Mouse (Mus musculus) MEL (cell line): ENCODE data around the gene Slc25a44. TPM values are rescaled to one million over a fixed set of nuclear protein-coding genes. Genes with fewer than 3 reads are reported as not detected.

Source experiments
- DNase-seq: peaks from one replicate; pipeline ENCODE4 v3.0.0; 2011; ENCODE audit warnings: low read depth, low spot score
- H3K27ac ChIP-seq: 2 replicates; pipeline ENCODE4 v1.5.1; 2012; ENCODE audit warnings: low read depth, mild to moderate bottlenecking, control low read depth, low read length, moderate library complexity; ENCODE audit not compliant: control insufficient read depth
- H3K27me3 ChIP-seq, 2 experiments: fragments of 150-350 bp in 1 of 2; sonication (generic) in 1 of 2; 2 replicates each; pipeline ENCODE4 v1.6.1; 2012; ENCODE audit warnings: low read length in 2 of 2, mild to moderate bottlenecking in 2 of 2, improper control_type of control experiment in 1 of 2, moderate library complexity in 1 of 2; ENCODE audit not compliant: insufficient read depth in 2 of 2, control insufficient read depth in 1 of 2
- H3K36me3 ChIP-seq, 2 experiments: 2 replicates each; pipeline ENCODE4 v1.6.1; 2012 to 2014; ENCODE audit warnings: low read length in 2 of 2, improper control_type of control experiment in 1 of 2, inconsistent platforms in 1 of 2, mild to moderate bottlenecking in 1 of 2; ENCODE audit not compliant: insufficient read depth in 2 of 2, control insufficient read depth in 1 of 2
- H3K4me1 ChIP-seq, 2 experiments: fragments of 150-350 bp in 1 of 2; sonication (generic) in 1 of 2; 2 replicates each; pipeline ENCODE4 v1.6.1; 2012; ENCODE audit warnings: low read length in 2 of 2, improper control_type of control experiment in 1 of 2, mild to moderate bottlenecking in 1 of 2; ENCODE audit not compliant: insufficient read depth in 2 of 2, control insufficient read depth in 1 of 2
- H3K4me3 ChIP-seq, 2 experiments: fragments of 150-350 bp in 1 of 2; sonication (generic) in 1 of 2; 2 replicates each; pipeline ENCODE4 v1.5.1; 2012; ENCODE audit warnings: low read depth in 2 of 2, low read length in 2 of 2, mild to moderate bottlenecking in 2 of 2, moderate library complexity in 2 of 2, control low read depth in 1 of 2, improper control_type of control experiment in 1 of 2; ENCODE audit not compliant: control insufficient read depth in 1 of 2, insufficient read depth in 1 of 2
- H3K79me2 ChIP-seq: 2 replicates; pipeline ENCODE4 v1.6.1; 2012; ENCODE audit warnings: mild to moderate bottlenecking, low read length, moderate library complexity; ENCODE audit not compliant: control insufficient read depth, poor library complexity, insufficient read depth
- H3K9ac ChIP-seq: 2 replicates; pipeline ENCODE4 v1.6.1; 2012; ENCODE audit warnings: low read depth, mild to moderate bottlenecking, control low read depth, low read length, moderate library complexity; ENCODE audit not compliant: control insufficient read depth, poor library complexity, severe bottlenecking
- H3K9me3 ChIP-seq: fragments of 150-350 bp; sonication (generic); replicated peaks from 2 replicates; pipeline ENCODE4 v1.6.1; 2012; ENCODE audit warnings: mild to moderate bottlenecking, low read length, improper control_type of control experiment, moderate library complexity; ENCODE audit not compliant: insufficient read depth
- BHLHE40 ChIP-seq: IDR thresholded peaks from 2 replicates; pipeline ENCODE4 v1.6.1; 2012; ENCODE audit warnings: low read depth, mild to moderate bottlenecking, inconsistent platforms, low read length, improper control_type of control experiment, borderline replicate concordance
- CHD1 ChIP-seq: IDR thresholded peaks from 2 replicates; pipeline ENCODE4 v1.6.1; 2012; ENCODE audit warnings: low read depth, mild to moderate bottlenecking, inconsistent platforms, low read length, improper control_type of control experiment
- CHD2 ChIP-seq: IDR thresholded peaks from 2 replicates; pipeline ENCODE4 v1.6.1; 2011; ENCODE audit warnings: low read length, improper control_type of control experiment
- CTCF ChIP-seq, 3 experiments: IDR thresholded peaks in 2 of 3; conservative IDR thresholded peaks in 1 of 3; 2 replicates each; pipeline ENCODE4 v1.5.1; 2011 to 2012; ENCODE audit warnings: low read length in 3 of 3, low read depth in 2 of 3, mild to moderate bottlenecking in 2 of 3, improper control_type of control experiment in 1 of 3, inconsistent platforms in 1 of 3, mixed read lengths in 1 of 3, moderate library complexity in 1 of 3; ENCODE audit not compliant: control insufficient read depth in 1 of 3, insufficient read depth in 1 of 3, poor library complexity in 1 of 3, severe bottlenecking in 1 of 3
- GATA1 ChIP-seq: IDR thresholded peaks from 2 replicates; pipeline ENCODE4 v1.6.1; 2011; ENCODE audit warnings: low read depth, low read length, improper control_type of control experiment
- HCFC1 ChIP-seq: IDR thresholded peaks from 2 replicates; pipeline ENCODE4 v1.6.1; 2012; ENCODE audit warnings: low read depth, mild to moderate bottlenecking, inconsistent platforms, low read length, improper control_type of control experiment, moderate library complexity
- KAT2A ChIP-seq: conservative IDR thresholded peaks from 2 replicates; pipeline ENCODE4 v1.6.1; 2012; ENCODE audit warnings: low read depth, low read length, improper control_type of control experiment, inconsistent platforms
- MAX ChIP-seq: IDR thresholded peaks from 2 replicates; pipeline ENCODE4 v1.6.1; 2011; ENCODE audit warnings: low read length, improper control_type of control experiment
- MXI1 ChIP-seq: IDR thresholded peaks from 2 replicates; pipeline ENCODE4 v1.6.1; 2011; ENCODE audit warnings: mild to moderate bottlenecking, low read depth, low read length, improper control_type of control experiment
- MYC ChIP-seq: IDR thresholded peaks from 2 replicates; pipeline ENCODE4 v1.6.1; 2011; ENCODE audit warnings: low read depth, mild to moderate bottlenecking, low read length, improper control_type of control experiment, moderate library complexity
- NELFE ChIP-seq: IDR thresholded peaks from 2 replicates; pipeline ENCODE4 v1.6.1; 2011; ENCODE audit warnings: low read depth, low read length, improper control_type of control experiment
- NRF1 ChIP-seq: IDR thresholded peaks from 2 replicates; pipeline ENCODE4 v1.6.1; 2014; ENCODE audit warnings: low read depth, mild to moderate bottlenecking, inconsistent platforms, low read length, improper control_type of control experiment, moderate library complexity; ENCODE audit not compliant: poor library complexity, insufficient read depth, severe bottlenecking
- POLR2A ChIP-seq, 2 experiments: IDR thresholded peaks; 2 replicates each; pipeline ENCODE4 v1.6.1; 2011 to 2012; ENCODE audit warnings: low read length in 2 of 2, mild to moderate bottlenecking in 2 of 2, control low read depth in 1 of 2, improper control_type of control experiment in 1 of 2, low read depth in 1 of 2, moderate library complexity in 1 of 2; ENCODE audit not compliant: control insufficient read depth in 1 of 2, insufficient read depth in 1 of 2, poor library complexity in 1 of 2
- POLR2AphosphoS2 ChIP-seq: IDR thresholded peaks from 2 replicates; pipeline ENCODE4 v1.6.1; 2011; ENCODE audit warnings: low read length, improper control_type of control experiment
- POLR2AphosphoS5 ChIP-seq: IDR thresholded peaks from 2 replicates; pipeline ENCODE4 v1.6.1; 2012; ENCODE audit warnings: low read depth, borderline replicate concordance, mild to moderate bottlenecking, inconsistent platforms, low read length, moderate library complexity, mixed read lengths
- RCOR1 ChIP-seq: IDR thresholded peaks from 2 replicates; pipeline ENCODE4 v1.6.1; 2012; ENCODE audit warnings: low read depth, mild to moderate bottlenecking, inconsistent platforms, low read length, improper control_type of control experiment
- SIN3A ChIP-seq: IDR thresholded peaks from 2 replicates; pipeline ENCODE4 v1.6.1; 2012; ENCODE audit warnings: low read length, improper control_type of control experiment, inconsistent platforms
- TAL1 ChIP-seq: IDR thresholded peaks from 2 replicates; pipeline ENCODE4 v1.6.1; 2012; ENCODE audit warnings: mild to moderate bottlenecking, inconsistent platforms, low read length, moderate library complexity, mixed read lengths
- TCF12 ChIP-seq: IDR thresholded peaks from 2 replicates; pipeline ENCODE4 v1.6.1; 2014; ENCODE audit warnings: low read depth, mild to moderate bottlenecking, inconsistent platforms, low read length, improper control_type of control experiment, moderate library complexity
- USF2 ChIP-seq, 2 experiments: IDR thresholded peaks; 2 replicates each; pipeline ENCODE4 v1.6.1; 2011 to 2012; ENCODE audit warnings: improper control_type of control experiment in 2 of 2, low read length in 2 of 2, borderline replicate concordance in 1 of 2, inconsistent platforms in 1 of 2, low read depth in 1 of 2, mild to moderate bottlenecking in 1 of 2; ENCODE audit not compliant: insufficient read depth in 1 of 2
- ZKSCAN1 ChIP-seq: IDR thresholded peaks from 2 replicates; pipeline ENCODE4 v1.6.1; 2012; ENCODE audit warnings: low read depth, mild to moderate bottlenecking, inconsistent platforms, low read length, improper control_type of control experiment, moderate library complexity
- ZMIZ1 ChIP-seq: IDR thresholded peaks from 2 replicates; pipeline ENCODE4 v1.6.1; 2012; ENCODE audit warnings: low read depth, mild to moderate bottlenecking, inconsistent platforms, low read length, improper control_type of control experiment, moderate library complexity
- polyA plus RNA-seq, 2 experiments: library from polyadenylated mRNA; stranded (reverse) in 1 of 2; unstranded in 1 of 2; fragments of >175 nt in 1 of 2; fragments of >200 nt in 1 of 2; gene quantifications; 2 replicates each; pipeline versions ENCODE4 v1.2.1 to v1.2.4; 2012; ENCODE audit warnings: low replicate concordance in 2 of 2, low read depth in 1 of 2; ENCODE audit not compliant: insufficient read length in 2 of 2, insufficient read depth in 1 of 2, missing spikeins in 1 of 2
- total RNA-seq: library from RNA; depleted of rRNA; stranded (reverse); fragments of 300-350 nt; gene quantifications from 2 replicates; pipeline ENCODE4 v1.2.3, GENCODE M21; 2012

Slc25a44 gene
- total and polyA plus RNA-seq, 3 experiments, result 30.5 to 34.6 TPM; not detected in 1

DNA sequence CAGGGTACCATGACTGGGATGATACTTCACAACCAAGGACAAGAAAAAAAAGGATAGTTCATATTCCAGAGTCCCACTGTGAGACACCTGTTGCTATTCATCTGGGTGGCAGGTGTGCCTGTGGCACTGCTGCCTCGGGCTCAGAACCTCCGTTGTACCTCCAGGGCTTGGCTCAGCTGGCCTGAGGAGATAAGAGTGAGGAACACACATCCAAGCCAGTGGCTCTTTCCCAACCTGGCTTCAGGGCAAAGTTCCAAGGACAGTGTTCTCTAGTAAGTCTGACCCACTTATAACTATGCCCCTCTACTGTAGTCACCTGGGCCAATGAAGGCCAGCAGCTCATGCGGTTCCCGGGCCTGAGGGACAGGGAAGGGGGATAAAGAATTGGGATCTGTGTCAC, 13.3 kb downstream of the Slc25a44 start:
- Histone ChIP-seq H3K4me3 (no peak overlapping the region), H3K4me1 (peaks cover 0 to 26% of the 10 kb centered on the region in 2 experiments; a peak in 3 of 4 replicates), H3K9me3 (no peaks in the 10 kb centered on the region), H3K9ac (no peak overlapping the region), H3K79me2 (peaks cover 20% of the 10 kb centered on the region), H3K36me3 (peaks cover 5 to 15% of the 10 kb centered on the region in 2 experiments; a peak in 3 of 4 replicates), H3K27me3 (no peaks in the 10 kb centered on the region), H3K27ac (no peak overlapping the region)
- TF ChIP-seq CTCF (IDR thresholded peaks at IDR 0.05 in 2 of 3, conservative IDR thresholded peaks at IDR 0.05 in 1 of 3; ENCODE audit: control insufficient read depth in 1 of 3, insufficient read depth in 1 of 3, low read depth in 2 of 3, low read length in 3 of 3, poor library complexity in 1 of 3, severe bottlenecking in 1 of 3) (no peak), TAL1 (peak; percentile 62), GATA1 (0 out of 2 replicates have a peak, but pooled peaks have one; percentile 29)
- DNase-seq, result no peak

DNA sequence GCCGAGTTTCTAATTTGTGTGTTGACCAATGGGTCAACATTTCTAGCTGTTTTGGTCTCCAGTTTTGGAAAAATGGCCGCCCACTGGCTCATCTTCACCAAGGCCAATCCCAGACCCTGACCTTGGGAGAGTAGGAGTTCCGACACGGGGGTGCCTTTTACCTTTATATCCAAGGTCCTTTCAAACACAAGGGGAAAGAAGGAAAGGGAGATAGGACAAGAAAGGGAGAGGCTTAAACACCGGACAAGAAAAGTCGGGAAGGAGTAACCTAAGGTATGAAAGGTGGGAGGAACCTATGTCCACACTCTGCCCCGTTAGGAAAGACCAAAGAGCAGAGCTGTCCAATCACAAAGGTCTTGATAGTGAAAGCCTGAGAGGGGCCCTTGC, 14.3 kb downstream of the Slc25a44 start:
- H3K36me3 ChIP-seq, result peaks cover 0 to 15% of the 10 kb centered on the region in 2 experiments; a peak in 3 of 4 replicates
- H3K79me2 ChIP-seq, result peaks cover 26% of the 10 kb centered on the region
- TF ChIP-seq SIN3A (no peak), CHD2 (no peak), CHD1 (peak; percentile 28; the same call in 1 of the 2 replicates), POLR2AphosphoS5 (no peak), POLR2A (IDR thresholded peaks at IDR 0.05; ENCODE audit: control insufficient read depth in 1 of 2, insufficient read depth in 1 of 2, low read depth in 1 of 2, low read length in 2 of 2, poor library complexity in 1 of 2) (no peak)
- H3K4me3 ChIP-seq, result peak overlapping the region; percentile 55 to 87
- H3K9me3 ChIP-seq, result no peaks in the 10 kb centered on the region
- H3K27ac ChIP-seq, result peak overlapping the region; percentile 84
- H3K4me1 ChIP-seq, result peaks cover 0 to 26% of the 10 kb centered on the region in 2 experiments; a peak in 3 of 4 replicates
- H3K27me3 ChIP-seq, result no peaks in the 10 kb centered on the region
- DNase-seq, result no peak
- H3K9ac ChIP-seq, result peak overlapping the region; percentile 95

DNA sequence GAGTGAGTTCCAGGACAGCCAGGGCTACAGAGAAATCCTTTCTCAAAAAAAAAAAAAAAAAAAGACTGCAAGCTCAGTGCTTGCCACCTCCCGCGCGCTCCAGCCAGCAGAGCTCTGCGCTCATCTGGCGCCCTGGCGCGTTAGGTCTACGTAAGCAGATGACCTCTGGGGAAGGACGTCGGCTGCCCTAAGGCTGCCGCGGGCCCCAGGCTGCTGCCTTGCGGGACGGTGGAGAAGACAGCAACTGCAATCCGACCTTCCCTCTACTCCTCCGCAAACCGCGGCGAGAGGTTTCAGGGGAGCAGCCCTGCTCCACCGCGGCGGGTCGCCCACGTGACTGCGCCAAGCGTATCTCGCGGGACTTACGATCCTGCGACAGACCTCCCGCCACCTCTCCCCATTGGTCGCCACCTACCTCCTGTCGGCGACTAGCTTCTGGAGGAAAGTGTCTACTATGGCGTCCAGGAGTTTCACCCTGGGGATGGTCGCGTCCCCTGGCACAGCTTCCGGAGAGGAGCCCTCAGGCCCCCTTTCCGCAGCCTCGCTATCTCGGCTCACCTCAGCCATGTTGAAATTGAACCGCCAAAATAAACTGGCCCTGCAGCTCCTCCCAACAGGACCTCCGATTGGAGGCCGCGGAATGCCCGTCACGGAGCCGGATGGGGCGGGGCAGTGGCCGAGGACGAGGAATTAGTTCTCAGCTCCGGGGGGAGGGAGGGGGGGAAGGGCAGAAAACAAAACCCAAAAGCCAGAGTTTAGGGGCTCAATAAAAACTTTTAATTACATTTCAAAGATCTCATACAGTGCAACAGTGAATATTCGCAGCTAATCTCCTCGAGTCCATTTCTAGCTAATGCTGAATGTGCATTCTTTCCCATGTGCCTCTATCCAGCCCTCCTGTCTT, 14.9 kb downstream of the Slc25a44 start, which contains the start of gene Pmf1:
Gene Pmf1, minus strand, starts transcription at position 591 of the 904 bp plus-strand sequence.
- peaks cover 26% of the 10 kb centered on the region for H3K79me2 ChIP-seq
- H3K36me3 ChIP-seq, result peaks cover 0 to 15% of the 10 kb centered on the region in 2 experiments; a peak in 2 of 4 replicates
- no peaks in the 10 kb centered on the region for H3K27me3 ChIP-seq
- H3K9ac ChIP-seq, result peak within 1 kb of the TSS; percentile 95
- peaks cover 0 to 26% of the 10 kb centered on the region in 2 experiments; a peak in 3 of 4 replicates for H3K4me1 ChIP-seq
- H3K4me3 ChIP-seq, result peak within 1 kb of the TSS; percentile 55 to 87
- peak within 1 kb of the TSS; percentile 97 for H3K27ac ChIP-seq
- DNase-seq, result peak; percentile 99
- no peaks in the 10 kb centered on the region for H3K9me3 ChIP-seq
- TF ChIP-seq TAL1, result no peak
- TF ChIP-seq NRF1, result no peak
- peak; percentile 81 for TF ChIP-seq HCFC1
- TF ChIP-seq ZKSCAN1, result peak; percentile 69; the same call in 1 of the 2 replicates
- peak; percentile 94 for TF ChIP-seq MYC
- peak; percentile 94 for TF ChIP-seq MXI1
- TF ChIP-seq POLR2AphosphoS2, result peak; percentile 97
- peak; percentile 96 for TF ChIP-seq NELFE
- peak; percentile 62; the same call in 1 of the 2 replicates for TF ChIP-seq BHLHE40
- TF ChIP-seq MAX, result peak; percentile 97
- TF ChIP-seq RCOR1, result no peak
- TF ChIP-seq CTCF (IDR thresholded peaks at IDR 0.05 in 2 of 3, conservative IDR thresholded peaks at IDR 0.05 in 1 of 3; ENCODE audit: control insufficient read depth in 1 of 3, insufficient read depth in 1 of 3, low read depth in 2 of 3, low read length in 3 of 3, poor library complexity in 1 of 3, severe bottlenecking in 1 of 3), result no peak
- TF ChIP-seq POLR2A (IDR thresholded peaks at IDR 0.05; ENCODE audit: control insufficient read depth in 1 of 2, insufficient read depth in 1 of 2, low read depth in 1 of 2, low read length in 2 of 2, poor library complexity in 1 of 2), result peak; percentile 97 to 99
- no peak; the same call in 1 of the 2 replicates for TF ChIP-seq TCF12
- peak; percentile 64; the same call in 1 of the 2 replicates for TF ChIP-seq ZMIZ1
- peak; percentile 55; the same call in 1 of the 2 replicates for TF ChIP-seq KAT2A
- peak; percentile 66 to 88; a peak in 3 of 4 replicates for TF ChIP-seq USF2 (IDR thresholded peaks at IDR 0.05; ENCODE audit: borderline replicate concordance in 1 of 2, insufficient read depth in 1 of 2, low read depth in 1 of 2, low read length in 2 of 2)
